Mouse (Mus musculus): Measurements from ENCODE around the gene Senp6.
"Not testable (repeated sequence)": the region's sequence is repeated elsewhere in the genome, so short reads cannot be mapped to it uniquely, and the experiment has no call there.

Senp6 gene

DNA sequence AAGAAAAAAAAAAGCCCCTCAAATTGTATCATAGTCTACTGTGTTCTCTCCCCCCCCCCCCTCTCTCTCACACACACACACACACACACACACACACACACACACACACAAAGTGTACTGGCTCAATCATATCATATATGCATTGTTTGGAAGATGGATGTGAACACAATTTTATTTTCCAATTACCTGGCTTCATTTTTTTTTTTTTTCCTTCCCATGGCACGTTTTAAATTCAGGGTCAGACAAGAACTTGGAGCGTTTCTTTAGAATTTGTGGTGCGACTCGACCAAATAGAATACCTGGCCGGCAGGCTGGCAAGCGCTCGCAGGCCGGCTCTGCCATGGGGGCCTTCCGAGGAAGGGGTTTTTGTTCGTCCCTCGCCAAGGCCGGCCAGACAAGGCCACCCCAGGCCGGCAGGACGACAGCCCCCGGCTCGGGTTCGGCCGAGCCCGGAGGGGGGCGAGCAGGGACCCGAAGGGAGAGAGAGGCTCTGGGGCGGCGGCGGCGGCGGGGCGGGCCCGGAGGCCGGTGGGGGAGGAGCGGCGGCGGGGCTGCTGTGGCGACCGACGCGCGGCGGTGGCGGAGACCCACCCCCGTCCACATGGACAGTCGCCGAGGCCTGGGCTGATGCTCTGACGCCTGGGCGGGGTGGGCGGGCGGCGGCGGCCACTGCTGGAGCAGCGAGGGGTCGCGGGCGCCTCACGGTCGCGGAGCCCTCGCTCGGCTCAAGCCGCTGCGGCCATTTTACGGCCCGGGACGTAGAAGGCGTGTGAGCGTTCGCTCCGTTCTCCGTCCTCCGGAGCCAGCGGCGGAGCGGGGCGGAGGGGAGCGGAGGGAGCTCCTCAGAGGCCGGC, at the start of gene Senp6:
TSS of gene Senp6 (plus strand) at position 537 of the 854 bp plus-strand sequence.
- DNase-seq (ENCODE audit: inconsistent ontology term): peak; percentile 88

DNA sequence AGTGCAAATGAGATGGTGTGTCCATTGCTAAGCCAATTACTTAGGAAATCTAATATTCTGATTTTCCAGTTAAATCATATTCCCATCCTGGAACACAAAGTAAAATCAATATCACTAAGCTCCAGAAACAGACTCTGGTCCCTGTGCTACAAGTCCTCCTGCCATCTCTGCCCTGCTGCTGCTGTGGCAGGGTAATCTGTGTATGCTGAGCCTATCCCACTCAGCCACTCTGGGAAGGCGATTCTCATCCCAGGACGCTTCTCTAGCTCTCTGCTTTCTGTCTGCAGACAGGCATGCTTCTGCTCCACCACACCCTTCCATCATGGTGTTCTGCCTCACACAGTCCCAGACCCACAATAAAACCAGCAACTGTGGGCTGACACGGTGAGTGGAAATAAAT, 46.3 kb upstream of the Senp6 start:
- no peak for DNase-seq (ENCODE audit: inconsistent ontology term)

DNA sequence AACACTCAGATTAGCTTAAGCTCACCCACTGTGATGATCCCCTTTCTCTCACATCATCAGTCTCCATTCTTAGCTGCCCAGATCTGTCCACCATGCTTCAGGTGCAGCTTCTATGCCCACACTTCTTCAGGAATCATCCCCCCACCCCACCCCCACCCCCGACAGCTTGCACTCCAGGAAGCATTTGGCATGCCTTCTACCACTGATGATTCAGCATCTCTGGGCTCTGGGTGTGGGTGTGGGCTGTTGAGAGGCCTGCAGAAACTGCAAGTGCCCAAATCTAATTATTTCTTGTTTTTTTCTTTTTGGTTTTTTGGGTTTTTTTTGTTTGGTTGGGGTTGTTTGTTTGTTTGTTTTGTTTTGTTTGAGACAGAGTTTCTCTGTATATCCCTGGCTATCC, 45.1 kb upstream of the Senp6 start:
- DNase-seq (ENCODE audit: inconsistent ontology term): no peak

DNA sequence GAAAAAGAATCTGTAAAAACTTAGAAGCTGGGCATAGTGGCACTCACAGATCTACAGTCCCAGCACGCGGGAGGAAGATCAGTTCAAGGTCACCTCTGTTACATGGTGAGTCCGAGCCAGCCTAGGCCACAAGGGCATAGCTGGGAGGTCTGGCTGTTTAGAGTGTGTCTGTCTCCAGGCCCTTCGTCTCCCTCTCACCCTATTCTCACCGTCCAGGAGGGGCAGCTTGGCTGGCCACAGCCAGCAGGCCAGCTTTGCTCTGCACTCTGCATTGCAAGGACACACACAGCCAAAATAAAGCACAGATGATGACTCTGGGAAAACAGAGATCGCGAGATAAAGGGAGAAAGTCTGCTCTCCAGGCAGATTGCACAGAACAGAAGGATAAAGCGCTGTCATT, 43.9 kb upstream of the Senp6 start:
- DNase-seq (ENCODE audit: inconsistent ontology term): no peak

DNA sequence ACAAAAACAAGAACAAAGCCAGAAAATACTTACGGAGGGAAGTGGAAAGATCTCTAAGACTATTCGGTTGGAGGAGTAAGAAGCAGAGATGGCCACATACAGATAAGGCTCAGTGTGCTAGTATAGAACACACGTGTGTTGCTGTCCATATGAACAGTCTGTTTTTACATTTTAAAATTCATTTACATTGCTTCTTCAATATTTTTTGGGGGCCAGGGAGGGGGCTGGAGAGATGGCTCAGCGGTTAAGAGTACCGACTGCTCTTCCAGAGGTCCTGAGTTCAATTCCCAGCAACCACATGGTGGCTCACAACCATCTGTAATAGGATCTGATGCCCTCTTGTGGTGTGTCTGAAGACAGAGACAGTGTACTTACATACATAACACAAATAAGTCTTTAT, 41.4 kb upstream of the Senp6 start:
- DNase-seq (ENCODE audit: inconsistent ontology term): not testable (repeated sequence)

DNA sequence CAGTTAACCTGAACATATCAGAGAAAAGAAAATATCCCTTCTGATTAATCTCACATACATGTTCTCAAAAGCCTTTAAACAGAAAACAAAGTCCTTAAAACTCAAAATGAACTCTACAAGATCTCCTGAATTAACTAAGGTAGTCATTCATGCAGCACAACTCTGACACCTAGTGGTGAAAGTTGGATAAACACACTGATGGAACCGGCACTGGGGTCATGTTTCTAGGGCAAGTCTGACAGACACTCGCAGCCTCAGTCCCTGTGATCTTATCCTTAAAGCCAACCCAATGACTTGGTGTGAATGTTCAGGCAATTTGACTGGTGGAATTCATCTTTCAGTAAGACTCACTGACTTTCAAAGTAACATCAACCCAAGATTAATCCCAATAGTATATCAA, 40.7 kb upstream of the Senp6 start:
- peak; percentile 22 for DNase-seq (ENCODE audit: inconsistent ontology term)

DNA sequence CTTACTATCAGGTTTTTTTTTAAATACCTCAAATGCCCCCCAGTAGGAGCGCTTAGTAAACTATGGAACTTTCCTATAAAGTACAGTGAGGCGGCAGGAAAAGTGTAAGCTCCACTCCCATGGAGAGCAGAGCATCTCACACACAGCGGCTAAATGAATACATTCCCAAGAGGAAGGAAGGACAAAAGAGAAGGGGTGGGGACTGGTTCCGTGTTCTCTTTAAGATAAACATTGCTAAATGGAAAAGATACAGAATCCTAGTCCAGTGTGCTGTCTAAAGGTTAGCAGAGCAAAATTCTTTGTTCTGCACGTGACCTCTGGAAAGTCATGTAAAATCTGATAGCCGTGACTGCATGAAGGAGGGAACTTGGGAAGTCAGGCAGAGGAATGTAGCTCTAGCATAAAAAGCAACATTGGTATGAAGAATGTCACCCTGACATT, 40.1 kb upstream of the Senp6 start:
- no peak for DNase-seq (ENCODE audit: inconsistent ontology term)

DNA sequence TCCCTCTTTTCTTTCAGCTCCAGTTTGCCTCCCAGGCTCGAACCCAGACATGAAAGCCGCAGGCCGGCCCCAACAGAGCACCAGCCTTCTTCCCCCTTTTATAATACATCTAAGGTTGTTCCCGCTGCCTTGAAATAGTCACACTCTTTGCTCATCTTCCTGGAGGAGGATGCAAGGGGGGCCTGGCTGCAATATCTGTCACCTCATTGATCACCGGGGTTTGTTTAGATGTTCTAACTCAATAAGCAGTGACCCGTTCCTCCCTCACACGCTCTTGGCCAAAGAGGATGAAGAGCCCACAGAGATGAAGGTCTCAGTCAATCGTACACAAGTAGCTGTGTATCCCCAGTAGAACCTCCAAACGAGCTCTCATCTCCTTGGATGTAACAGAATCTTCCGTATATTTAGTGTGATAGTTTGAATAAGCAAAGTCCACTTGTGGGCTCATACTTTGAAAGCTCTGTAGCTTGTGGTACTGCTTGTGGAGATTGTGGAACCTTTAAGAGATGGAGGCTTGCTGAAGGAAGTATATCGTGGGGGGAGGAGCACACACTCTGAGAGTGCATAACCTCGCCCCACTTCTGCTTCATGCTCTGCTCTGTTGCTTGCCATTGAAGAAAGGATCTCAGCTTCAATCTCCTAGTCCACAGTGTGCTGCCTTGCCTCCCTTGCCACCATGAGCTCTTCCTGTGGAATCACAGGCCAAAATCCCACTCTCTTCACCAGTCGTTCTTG, 29.3 kb upstream of the Senp6 start:
- DNase-seq (ENCODE audit: inconsistent ontology term): no peak

DNA sequence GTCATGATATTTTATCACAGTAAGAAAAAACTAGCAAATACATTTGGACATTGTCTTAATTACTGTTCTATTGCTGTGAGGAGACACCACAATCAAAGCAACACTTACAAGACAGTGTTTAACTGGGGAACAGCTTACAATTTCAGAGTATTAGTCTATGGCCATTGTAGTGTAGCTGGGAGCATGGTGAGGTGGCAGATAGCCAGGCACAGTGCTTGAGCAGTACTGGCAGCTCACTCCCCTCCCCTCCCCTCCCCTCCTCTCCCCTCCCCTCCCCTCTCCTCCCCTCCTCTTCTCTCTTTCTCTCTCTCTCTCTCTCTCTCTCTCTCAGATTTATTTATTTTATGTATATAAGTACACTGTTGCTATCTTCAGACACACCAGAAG, 28.7 kb upstream of the Senp6 start:
- DNase-seq (ENCODE audit: inconsistent ontology term): no peak

DNA sequence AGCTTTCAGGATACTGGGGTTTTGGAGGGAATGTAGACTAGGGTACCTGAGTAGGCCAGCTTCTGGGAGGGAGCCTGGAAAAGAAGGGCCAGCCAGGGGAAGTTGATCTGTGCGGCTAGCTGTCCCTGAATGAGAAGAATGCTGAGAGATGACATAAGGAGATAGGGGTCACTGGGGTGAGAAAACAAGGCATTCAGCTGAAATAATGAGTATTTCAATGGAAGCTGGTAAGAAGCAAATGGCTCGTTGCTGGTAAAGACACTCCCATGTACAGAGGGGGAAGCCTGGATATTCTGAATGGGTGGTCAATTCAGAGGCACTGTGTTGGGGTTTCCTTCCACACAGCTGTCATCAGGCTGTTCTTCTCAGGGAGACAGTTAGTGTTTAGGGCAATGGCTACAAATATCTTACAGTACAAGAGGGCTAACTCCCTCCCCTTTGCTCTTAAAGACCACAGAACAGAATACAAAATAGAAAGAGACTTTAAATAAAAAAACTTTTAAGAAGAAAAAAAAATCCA, 27.3 kb upstream of the Senp6 start:
- no peak for DNase-seq (ENCODE audit: inconsistent ontology term)

DNA sequence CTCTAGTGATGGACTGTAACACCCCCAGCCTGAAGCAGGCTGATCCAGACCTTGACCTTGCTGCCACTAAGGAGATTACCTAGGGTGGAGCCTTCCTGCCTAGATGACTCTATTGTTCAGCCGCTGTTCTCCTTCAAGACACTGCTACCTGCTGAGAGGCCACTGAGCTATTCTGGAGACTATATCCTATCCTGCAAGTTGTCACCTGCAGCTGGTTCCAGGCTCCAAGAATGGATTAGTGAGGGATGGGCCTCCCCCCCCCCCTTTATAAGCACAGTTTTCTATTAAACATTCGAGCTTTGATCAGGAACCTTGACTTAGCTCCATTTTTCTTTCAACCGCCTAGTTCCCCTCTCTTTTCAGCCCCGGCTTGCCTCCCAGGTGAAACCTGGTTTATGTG, 22.4 kb upstream of the Senp6 start:
- not testable (repeated sequence) for DNase-seq (ENCODE audit: inconsistent ontology term)

DNA sequence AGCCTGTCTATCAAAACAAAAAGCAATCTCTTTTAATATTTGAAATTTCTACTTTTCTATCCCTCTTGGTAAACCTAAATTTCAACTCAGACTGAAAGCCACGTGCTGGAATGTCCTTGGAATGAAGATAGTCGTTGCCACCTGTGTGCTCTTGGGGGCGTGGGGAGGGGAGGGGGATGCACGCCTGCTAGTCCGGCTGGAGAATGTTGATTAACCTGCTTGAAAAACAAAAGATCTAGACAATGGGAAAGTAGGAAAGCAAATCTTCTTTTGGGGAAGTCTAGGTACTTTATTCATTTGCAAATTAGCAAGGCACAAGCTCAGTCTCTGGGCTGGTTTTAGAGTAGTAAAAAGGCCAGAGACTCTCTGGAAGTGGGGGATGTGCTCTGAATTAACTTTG, 17.4 kb upstream of the Senp6 start:
- DNase-seq (ENCODE audit: inconsistent ontology term): not testable (repeated sequence)

DNA sequence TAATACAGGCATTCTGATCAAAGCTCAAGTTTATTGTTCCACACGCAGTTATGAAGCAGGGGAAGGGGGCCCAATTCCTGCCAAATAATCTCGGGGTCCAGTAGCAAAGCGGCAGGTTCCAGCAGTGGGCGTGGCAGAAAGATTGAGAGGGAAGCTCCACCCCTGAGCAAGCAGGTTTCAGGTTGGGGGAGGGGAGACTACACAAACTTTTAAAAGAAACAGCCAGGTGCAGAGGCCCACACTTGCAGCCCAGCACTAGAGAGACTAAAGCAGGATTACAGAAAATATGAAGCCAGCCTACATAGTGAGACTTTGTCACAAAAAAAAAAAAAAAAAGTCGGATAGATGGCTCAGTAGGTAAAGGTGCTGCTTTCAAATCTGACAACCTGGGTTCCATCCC, 13.8 kb upstream of the Senp6 start:
- no peak for DNase-seq (ENCODE audit: inconsistent ontology term)

DNA sequence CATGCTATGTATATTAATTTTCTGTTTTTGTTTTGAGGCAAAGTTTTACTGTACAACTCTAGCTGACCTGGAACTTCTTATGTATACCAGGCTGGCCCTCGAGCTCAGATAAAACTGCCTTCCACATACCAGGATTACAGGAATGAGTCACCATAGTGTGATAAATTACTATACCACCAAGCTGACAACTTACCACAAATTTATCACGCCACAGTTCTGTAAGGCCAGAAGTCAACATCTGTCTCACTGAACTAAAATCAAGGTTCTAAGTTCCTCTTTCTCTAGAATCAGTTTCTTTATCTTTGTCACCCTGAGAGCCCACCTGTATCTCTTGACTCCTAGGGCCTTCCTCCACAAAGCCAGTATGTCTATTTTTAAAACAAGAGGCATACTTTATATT, 9.0 kb upstream of the Senp6 start:
- DNase-seq (ENCODE audit: inconsistent ontology term): no peak

DNA sequence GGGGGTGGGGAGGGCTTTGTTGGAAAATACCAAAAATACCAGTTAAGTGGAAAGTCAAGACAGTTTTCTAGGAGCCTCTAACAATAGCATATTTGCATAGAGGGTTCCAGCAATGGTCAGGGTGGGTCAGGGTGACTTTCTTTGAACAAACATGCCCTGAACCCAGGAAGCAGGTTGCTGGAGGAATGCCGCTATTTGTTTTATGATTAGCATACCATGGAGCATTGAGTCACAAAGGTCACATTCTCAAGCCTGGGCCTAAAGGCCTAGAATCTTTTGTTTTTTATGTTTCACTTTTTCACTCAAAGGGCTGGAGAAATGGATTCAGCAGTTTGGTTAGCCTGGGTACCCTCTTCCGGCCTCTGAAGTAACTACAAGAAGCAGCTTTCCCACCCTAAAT, 1.2 kb upstream of the Senp6 start:
- DNase-seq (ENCODE audit: inconsistent ontology term): not testable (repeated sequence)

DNA sequence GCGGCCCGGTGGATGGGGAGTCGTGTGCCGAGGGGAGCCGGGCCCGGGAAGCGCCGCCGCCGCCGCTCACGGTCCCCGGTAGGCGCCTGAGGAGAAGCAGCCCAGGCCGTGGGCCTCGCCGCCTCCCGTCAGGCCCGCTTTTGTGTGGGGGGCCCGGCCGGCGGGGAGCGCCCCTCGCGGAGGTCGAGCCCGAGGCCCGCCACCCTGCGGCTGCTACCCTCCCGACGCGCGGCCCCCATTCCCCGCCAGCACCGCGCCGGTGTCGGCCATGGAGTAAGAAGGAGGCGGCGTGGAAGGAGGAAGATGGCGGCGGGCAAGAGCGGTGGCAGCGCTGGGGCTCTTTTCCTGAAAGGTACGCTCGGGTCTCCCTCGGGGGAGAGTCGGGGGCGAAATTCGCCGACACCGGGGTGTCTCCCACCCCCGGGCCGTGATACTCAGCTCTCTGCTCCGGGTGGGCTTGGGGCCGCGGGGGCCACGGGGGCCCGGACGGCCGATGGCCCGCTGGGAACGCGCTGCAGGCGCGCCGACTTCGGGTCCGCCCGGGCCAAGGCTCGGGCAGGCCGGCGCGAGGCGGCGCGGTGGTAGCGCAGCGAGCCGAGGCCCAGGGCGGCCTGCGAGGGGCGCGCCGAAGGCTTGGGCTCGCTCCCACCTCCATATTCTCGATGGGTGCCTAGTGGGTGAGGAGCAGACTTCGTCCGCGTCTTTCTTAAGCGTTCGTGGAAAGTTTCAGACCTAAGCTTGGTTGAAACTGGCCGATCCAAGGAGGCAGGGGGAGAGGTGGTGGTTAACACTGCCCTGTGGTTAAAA, 721 bp downstream of the Senp6 start:
- DNase-seq (ENCODE audit: inconsistent ontology term): peak; percentile 76

DNA sequence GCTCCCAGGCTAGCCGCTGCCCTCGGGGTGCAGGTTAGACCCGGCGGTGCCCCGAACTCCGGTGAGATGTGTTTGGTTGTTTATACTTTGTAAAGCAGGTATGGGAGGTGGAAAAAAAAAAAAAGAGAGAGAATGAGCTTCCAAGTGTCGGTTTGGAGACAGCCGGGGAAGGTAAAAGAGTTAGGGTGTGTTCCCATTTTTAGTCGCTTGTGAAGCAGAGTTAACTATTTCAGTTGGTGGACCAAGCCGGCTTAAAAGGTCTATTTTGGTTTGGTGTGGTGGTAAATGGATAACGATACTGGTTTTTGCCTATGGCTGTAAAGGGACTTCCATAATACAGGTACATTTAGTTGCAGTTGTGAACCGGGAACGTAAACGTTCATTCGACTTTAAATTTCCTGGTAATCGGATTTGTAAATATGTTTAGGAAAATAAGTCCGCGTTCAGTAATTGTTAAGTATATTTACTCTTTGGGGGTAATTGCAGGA, 1.4 kb downstream of the Senp6 start:
- DNase-seq (ENCODE audit: inconsistent ontology term): peak; percentile 17

DNA sequence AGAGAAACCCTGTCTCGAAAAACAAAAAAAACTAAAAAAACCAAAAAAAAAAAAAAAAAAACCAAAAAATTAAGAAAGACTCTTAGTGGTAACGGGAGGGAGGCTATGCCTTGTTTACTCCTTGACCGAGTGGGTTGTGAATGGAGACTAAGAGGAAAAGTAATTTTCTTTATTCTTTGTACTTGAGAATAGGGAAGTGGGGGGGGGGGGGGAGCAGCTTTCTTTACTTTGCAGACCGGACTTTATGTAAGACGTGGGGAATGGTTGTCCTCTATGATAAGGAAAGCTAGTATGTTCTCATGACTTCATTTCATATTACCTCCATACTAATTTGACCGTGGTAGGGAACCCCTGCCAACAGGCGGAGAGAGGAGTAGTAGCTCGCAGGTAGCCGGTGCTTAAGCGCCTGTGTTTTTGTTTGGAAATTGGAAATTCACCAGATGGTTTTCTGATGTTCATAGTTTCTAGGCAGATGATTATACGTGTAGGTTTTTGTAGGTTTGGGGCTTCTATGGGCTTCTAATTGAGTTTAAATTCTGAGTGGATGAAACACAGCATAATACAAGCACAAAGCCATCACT, 2.1 kb downstream of the Senp6 start:
- DNase-seq (ENCODE audit: inconsistent ontology term): no peak

DNA sequence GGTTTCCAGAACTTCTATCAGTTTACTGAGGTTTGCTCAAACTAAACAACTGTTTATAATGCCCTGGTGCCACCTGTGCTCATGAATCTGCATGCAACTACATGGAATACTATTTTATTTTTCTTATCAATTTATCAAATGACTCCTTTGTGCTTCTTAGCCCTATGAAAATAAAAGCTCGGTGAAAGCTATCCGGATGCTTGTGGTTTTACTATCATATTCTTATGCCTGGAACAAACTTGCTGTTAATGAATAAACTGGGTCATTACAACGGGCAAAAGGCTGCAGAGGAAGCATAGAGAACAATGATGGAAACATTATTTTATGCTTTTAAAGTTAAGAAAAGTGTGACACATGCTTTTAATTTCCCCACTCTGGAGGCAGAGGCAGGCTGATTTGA, 3.3 kb downstream of the Senp6 start:
- DNase-seq (ENCODE audit: inconsistent ontology term): peak; percentile 14

DNA sequence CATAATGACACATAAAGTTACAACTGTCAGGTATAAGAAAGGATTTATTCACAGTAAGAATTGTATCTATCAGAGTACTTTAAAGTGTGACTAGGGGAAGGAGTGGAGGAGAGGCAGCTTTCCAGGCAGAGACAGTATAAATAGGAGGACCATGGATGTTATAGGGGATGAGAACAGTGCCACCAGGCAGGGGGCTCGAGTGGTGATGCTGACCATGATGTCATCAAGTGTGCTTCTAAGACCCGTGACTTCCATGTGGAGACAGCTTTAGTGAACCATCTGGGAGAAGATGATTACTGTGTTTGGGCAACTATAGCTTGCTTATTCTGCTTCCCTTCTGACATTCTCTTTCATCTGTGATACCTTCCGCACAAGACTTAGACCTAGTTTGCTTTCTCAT, 4.9 kb downstream of the Senp6 start:
- no peak for DNase-seq (ENCODE audit: inconsistent ontology term)

DNA sequence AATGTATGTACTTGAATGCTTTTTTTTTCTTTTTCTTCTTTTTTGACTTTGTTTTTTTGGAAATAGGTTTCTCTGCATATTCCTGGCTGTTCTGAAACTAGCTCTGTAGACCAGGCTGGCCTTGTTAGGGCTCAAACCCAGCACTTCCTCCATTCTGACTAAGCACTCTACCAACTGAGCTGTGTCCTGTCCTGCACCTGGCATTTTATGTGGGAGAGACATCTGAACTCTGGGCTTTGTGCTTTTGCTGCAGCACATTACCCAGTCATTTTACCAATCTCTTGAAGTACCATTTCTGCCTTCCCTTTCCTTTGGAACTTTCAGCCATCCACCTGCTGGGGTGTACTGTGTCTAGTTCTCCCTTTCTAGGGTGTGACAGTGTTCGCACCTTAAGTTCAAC, 7.4 kb downstream of the Senp6 start:
- DNase-seq (ENCODE audit: inconsistent ontology term): no peak

DNA sequence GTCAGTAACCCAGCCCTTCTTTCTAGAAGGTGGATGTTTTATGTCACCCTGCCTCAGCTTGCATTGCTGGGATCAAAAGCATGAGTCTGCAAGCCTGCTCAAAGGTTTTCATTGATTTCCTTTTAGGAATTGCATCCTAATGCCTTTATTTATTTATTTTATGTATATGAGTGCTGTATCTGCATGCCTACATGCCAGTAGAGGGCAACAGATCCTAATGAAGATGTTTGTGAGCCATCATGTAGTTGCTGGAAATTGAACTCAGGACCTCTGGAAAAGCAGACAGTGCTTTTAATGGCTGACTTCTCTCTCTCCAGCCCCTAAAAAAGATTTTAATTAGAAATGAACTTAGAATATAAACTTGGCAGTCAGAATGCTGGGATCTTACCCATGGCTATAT, 8.2 kb downstream of the Senp6 start:
- DNase-seq (ENCODE audit: inconsistent ontology term): no peak

All from Muller cell, postnatal 12 days (primary cell).